Mouse (Mus musculus): ENCODE measurements around the gene Mpi. TPM values are rescaled to one million over a fixed set of nuclear protein-coding genes. Genes with fewer than 3 reads are reported as not detected.

Gene Mpi
- polyA plus RNA-seq, 2 experiments from 2014 or later = 7.8 to 14.8 TPM

DNA sequence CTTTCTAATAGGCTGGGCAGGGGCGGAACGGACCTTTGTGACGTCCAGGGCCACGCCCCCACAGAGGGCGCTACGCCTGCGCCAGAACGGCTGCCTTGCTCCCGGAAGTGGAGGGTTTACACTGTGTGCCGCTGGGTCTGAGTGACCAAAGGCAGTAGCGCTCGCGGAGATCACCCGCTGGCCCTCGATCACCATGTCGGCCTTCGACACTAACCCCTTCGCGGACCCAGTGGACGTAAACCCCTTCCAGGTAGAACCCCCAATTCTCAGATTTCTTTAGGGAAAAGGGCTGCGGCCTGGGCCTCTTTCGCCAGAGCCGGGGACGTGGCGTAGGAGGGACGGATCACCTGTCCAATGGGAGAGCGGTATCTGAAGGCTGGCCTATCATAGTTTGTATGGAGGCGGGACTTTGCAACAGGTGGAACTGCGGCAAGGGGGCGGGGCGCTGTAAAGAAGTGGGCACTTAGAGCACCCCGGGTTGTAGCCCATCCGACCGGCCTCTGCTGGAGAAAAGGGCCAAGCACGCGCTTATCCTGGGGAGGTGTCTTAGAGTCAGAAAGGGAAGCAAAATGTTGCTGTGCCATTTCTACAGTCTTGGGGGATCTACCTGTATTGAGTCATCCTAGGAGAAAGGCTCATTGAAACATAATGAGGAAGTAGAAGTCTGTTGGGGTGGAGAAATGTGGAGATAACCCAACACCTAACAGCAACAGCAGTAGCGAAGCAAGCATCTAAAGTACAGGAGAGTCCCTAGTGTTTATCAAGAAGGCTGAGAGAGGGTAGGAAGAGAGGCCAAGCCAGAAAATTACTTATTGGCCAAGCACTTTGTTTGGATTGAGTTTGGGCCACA is 8.5 kb upstream of the Mpi start, which contains the start of gene Scamp2:
Scamp2 (plus strand) TSS at position 83 of the 850 bp plus-strand sequence.
- peak; percentile 94 for ATAC-seq

DNA sequence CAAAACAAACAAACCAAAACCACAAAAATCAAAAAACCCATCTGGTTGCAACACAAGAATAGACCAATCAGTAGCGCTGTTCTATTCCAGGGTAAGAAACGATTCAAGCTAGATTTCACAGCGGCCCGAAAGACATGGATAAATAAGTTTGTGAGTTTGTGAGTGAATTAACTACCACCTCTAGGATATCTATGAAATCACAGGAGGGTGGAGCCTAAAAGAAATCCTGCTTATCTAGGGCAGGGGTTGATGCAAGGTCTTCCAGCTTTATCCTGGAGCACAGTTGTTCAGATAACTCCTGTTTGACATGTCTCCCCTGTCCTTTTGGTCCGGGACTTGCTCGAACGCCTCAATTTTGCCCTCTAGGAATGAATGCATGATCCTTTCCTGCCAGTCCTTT is 7.7 kb upstream of the Mpi start:
- no peak for ATAC-seq

DNA sequence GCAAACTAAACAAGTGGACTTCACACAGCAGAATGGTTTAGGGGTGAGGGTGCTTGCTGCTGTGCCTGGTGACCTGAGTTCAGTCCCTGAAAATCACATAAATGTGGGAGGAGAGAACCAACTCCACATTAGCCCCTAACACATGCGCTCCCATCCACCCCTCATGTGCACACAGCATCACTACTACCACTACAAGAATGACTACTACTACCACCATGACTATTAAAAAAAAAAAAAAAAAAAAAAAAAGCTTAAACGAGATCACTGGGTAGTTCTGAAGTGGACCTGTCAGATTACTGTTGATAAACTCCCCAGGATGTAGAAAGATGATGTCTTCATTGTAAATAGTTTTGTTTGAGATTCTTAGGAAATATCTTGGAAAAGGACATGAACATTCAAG is 7.0 kb upstream of the Mpi start:
- no peak for ATAC-seq

DNA sequence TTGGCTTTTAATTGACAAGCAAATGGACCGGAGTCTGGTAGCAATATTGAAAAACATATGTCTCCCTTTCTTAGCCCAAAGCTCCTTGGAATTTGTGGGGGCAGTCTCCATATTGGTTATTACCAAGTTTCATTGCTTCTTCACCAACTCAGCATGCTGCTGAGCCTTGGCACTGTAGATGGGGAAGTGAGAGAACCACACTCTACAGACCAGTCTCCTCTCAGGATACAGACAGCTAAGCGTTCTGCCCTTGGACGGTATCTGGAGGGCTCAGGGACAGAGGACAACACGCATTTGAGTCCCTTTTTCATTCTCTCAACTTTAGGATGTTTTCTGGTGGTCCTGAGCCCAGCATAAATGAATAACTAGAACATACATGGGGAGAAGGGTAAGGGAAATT is 6.1 kb upstream of the Mpi start:
- ATAC-seq = no peak

DNA sequence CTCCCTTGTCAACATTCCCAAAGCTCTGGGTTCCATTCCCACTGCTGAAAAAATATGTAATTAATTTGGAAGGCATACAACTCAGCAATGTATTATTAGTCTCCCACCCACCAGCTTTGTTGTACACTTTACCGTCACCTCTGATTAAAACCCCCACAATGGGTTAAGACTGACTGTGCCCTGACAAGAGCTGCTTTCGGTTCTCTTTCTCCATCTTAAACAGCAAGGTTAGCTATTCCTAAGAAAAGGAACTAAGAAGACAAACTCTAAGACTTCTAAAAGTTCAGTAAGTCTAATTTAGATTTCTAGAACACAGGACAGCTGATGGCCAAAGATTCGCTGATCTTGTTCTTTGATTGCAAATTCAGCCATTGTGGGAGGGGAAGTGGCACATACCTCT is 4.7 kb upstream of the Mpi start:
- ATAC-seq = no peak

DNA sequence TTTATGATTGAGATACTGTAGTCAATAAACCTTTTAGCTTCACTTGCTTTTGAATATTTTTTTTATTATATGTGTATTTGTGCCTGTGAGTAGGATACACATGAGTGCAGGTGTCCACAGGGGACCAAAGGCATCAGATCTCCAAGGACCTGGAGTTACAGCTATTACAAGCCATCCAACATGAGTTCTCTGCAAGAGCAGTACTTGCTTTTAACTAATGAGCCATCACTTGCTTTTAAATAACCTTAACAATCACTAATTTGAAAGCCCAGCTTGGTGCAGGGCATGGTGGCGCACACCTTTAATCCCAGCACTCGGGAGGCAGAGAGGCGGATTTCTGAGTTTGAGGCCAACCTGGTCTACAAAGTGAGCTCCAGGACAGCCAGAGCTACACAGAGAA is 2.2 kb upstream of the Mpi start:
- no peak for ATAC-seq

DNA sequence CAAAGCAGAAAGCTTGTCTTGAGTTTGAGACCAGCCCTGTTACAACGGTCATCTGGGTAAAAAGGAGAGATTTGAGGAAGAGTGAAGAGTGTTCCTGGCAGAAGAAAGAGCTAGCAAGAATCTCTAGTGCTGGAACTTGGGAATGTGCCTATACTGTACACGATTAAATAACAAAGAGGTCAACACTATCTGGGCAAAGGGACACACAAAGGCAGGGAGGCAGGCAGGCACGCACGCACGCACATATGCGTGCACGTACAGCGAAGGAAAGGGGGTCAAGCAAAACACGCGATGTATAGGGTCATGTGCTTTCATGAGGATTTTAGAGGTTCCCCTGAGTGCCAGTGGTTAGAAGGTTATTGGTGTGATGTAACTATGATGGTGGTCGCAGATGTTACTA is 556 bp upstream of the Mpi start:
- no peak for ATAC-seq

DNA sequence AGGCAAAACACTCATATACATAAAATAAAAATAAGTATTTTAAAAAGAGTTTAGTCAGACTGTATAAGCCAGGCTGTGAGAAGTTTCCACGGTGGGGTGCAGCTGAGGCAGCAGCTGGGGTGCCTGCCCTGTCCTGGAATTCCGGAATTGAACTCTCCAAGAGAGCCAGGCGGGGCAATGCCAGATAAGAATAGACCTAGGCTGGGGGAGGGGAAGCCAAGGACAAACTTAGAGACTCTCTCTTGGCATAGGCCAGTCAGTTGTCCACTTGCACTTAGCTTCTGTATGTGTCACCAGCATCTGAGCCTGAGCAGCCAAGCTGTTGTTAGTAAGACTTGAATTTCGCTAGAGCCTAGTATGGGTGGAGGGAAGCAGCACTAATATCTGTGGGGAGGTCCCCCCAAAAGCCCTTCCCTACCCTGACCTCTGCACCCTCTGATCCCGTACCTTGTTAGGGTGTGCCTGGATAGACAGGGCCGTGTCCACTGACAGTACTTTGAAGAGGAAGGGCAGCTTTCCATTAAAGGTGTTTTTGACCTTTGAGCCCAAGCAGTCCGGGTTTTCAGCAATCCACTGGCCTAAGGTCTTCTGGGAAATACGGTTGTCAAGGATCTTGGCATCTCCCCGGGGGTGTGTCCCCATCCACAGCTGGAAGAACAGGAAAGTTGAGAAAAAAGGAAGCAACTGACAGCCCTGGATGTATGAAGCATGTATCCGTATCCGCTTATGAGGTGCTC is 2.3 kb downstream of the Mpi start:
- no peak for ATAC-seq

DNA sequence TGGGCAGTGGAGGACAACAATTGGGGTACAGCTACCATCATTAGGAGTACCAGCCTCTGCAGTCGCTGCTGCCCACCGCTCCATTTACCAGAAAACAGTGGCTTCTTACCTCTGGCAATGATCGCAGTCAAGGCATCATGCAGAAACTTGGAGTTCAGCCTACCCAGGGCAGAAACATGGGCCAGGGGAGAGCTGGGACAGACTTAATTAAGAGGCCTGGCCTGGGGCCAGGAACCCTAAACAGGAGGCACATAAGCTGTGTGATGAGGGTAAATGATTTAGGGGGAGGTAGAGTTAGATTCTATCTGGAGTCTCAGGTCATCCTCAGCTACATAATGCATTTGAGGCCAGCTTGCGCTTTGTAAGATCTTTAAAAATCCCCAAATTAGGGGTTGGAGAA is 3.4 kb downstream of the Mpi start:
- no peak for ATAC-seq

DNA sequence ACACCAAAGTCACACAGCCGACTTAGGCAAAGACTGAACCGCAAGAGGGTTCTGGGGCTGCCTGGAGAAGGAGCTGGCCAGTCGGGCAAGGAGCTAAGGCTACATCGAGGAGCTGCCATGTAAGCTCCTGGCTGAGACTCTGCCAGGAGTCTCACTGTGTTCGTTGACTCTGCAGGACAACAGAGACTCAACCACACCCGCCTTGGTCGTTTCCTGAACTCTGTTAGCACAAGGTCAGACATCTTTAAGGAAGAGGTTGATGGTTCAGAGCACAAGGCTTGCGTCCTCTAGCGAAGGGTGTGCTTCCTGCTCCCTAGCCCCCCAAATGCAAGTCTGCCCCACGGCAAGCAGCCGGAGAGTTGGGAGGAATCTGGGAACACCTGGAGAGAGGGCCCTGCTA is 4.7 kb downstream of the Mpi start:
- ATAC-seq = no peak

DNA sequence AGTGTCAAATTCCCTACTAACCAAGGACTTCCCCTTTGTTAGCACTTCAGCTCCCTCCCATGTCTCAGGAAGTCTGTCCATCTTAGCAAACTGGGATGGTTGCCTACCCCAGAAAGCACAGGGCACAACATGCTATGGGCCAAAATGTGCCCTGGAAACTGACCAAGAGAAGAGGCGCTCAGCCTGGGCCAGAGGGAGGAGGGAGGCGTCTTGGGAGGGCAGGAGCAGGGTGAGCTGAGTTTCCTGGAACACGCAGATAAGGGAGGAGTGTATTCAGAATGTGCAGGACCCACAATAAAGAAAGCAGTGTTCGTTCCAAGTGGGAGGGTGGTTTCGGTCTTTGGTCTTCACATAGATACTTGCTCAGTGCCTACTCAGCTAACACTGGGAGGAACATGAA is 5.3 kb downstream of the Mpi start:
- no peak for ATAC-seq

DNA sequence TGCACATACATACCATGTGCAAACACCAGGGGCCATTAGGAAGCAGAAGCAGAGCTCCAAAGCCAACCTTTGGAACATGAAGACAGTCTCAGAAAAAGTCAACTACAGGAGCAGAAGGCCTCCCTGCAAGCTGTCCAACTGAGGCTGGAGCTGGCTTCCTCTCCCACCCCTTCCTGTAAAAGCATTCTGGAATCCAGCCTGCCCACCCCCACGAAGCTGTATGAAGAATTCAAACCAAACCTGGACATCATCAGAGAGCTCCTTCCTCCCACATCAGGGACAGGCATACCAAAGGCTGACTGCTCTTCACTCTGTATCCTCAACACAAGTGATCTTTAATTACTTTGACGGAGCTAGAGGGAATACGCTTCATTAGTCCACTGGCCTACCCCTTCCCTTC is 8.6 kb downstream of the Mpi start:
- no peak for ATAC-seq

DNA sequence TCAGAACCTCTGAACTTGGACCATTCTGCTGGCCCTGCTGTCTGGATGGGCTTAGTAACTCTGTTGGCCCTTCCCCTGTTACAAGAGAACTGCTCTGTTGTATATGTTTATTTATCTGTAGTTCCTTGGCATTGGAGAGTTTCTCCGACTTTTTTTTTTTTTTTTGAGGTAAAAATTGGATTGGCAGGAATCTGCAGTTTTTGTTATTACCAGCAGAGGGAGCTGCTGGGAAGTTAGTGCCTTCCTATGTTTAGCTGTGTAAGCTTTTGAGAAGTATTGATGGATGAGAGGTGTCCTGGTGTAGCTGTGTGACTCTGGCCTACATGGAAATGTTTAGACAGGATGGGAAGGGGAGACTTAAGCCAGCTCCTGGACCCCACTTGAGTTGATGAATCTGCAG is 11.3 kb downstream of the Mpi start:
- ATAC-seq = no peak

DNA sequence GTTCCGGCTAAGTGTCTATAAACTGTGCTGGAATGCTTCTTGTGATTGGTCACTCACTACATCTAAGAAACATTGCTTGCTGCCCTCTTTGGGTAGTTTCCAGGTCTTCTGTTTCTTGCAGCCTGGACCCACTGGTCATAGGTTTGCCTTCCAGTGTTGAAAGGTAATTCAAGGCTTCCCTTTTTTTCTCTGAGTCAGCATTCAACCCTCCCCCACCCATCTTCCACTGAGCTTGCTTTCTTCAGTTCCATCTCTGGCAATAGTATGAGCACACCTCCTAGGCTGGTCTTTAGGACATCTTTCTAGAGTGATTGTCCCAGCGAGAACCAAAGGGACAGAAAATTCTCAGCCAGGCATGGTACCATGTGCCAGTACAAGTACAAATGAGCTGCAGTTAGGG is 13.0 kb downstream of the Mpi start:
- ATAC-seq = no peak

DNA sequence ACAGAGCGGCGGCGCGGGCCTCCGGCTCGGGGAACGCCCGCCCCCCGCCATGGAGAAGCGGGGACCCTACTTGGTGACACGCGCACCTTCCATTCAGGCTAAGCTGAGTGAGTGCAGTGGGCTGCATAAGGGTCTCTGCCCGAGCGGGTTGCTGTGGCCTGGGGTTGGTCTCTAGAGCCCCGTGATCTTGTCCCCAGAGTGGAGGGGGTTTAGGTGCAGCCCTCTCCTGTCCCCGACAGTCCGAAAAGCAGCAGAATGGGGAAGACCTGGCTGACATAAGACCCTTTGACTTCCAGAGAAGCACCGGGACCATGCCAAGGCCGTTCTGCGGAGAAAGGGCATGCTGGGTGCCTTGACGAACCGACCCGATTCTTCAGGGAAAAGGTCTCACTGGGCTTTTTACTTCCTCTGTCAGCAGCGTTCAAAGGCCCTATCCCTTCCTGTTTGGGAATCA is 14.8 kb downstream of the Mpi start:
- ATAC-seq = no peak

DNA sequence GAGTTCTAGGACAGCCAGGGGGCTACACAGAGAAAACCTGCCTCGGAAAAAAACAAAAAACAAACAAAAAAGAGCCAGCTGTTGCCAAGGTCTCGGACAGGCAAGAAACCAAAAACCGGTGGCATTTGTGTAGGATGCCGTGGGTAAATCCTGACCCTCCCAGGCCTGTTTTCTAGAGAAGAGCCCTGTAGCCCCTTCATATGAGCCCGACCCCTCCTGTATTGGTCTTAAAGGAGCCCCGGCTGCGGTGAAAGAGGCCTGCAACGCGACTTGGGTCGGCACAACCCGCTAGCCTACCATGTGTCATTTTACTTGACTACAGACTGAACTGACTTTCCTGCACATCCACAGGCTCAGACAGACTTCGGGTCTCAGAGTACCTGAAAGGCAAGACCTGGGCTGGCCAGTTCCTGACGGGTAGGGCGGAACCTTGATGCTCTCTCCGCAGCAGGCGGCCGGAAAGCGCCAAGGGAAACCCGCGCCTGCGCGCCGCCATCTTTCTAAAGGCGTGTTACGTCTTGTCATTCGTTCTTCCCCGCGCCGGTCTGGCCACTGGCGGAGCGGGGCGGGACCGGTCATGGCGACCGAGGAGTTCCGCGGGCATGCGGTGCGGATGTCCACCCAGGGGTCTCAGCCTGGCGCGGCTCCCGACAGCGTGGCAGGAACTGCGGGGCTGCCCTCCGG is 15.4 kb downstream of the Mpi start, which contains the start of gene Fam219b:
Fam219b (plus strand) TSS at position 485 of the 684 bp plus-strand sequence.
- peak; percentile 88 for ATAC-seq

DNA sequence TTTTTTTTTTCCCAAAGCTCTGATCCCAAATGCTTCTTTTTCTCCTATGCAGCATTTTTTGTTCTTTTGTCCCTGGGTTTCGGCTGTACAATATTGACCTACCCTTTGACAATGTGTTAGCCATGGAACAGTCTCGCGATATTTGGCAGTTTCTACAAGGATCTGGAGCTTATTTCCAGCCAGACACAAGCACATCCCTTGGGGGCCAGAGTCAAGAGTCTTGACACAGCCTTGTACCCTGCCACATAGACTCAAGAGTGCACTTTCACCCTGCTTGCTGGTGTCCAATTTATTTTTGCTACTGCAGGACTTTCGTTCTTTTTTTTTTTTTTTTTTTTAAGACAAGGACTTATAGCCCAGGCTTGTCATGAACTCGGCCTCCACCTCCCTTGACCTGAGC is 16.2 kb downstream of the Mpi start:
- ATAC-seq = no peak

DNA sequence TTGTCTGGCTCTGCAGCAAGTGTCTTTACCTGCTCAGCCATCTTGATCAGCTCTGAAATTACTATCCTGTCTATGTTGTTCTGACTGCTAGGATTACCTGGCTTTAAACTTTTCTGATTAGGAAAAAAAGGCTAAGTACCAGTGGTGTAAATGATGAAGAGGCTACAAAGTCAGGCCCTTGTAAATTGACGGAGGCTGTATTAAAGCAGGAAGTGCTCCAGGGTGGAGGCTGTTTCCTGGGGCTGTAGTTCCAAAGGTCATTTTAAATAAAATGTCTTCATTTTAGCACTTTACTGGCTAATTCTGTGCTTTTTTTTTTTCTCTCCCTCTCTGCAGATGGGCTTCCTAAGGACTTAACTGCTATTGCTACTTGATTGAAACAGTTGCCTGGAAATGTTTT is 20.6 kb downstream of the Mpi start:
- ATAC-seq = no peak

DNA sequence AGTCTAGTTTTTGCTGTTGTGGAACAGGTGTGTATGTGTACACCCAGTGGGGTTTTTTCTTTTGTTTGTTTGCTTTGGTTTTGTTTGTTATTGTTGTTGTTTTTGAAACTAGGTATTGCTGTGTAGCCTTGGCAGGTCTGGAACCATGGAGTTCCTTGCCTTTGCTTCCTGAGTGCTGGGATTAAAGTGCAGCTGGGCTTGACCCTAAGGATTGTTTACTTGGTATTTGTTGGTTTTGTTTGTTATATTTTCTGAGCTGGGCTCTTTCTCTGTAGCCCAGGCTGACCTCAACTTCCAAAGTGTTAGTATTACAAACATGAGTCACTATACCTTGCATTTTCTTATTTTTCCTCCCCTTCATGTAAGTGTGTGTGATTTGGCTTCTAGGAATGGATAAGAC is 26.1 kb downstream of the Mpi start:
- ATAC-seq = no peak

DNA sequence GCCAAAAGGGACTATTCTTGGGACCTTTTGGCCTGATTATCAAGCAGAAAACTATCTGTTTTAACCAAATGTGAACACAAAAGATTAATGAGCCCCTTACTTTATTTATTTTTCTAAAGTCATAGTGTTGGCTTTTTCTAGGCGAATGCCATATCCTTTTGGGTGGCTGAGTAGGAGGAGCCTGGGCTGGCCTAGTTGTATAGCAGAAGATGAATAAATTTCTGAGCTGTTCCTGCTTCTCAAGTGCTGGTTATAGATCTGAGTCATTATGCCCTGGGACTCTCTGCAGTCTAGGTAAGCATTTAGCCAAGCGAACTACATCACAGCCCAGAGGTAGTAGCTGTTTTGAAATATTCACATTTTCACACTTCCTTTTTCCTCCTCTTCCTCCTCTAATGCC is 27.0 kb downstream of the Mpi start:
- ATAC-seq = no peak

DNA sequence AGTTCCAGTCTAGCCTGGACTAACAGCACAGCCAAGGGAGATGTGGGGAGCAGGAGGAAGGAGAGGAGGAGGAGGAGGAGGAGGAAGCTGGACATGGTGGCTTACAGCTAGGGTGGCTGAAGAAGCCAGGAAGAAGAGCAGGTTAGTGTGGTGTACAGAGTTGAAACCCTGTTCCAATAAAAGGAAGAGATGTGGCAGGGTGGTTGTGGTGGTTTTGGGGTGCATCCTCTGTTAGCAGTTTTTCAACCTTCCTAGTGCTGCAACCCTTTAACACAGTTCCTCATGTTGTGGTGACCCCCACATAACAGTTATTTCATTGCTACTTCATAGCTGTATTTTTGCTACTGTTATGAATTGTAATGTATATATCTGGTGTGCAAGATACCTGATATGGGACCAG is 28.1 kb downstream of the Mpi start:
- no peak for ATAC-seq

DNA sequence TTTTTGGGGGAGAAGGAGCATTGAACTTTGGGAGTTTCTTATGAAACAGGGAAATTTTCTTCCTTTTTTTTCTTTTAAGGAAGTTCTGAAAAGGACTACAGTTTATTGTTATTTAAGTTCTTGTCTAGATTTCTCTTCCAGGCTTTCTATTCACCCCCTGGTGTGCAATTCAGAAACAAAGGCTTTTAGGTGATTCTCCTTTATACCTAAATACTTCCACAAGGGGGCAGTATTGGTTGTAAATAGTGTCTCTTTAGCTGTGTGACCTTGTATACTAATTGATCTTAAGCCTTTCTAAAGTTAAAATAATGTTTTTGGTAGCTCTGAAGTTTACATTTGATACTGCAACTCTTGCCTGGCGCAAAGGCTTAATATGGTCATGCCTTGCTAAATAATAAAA is 28.8 kb downstream of the Mpi start:
- no peak for ATAC-seq

DNA sequence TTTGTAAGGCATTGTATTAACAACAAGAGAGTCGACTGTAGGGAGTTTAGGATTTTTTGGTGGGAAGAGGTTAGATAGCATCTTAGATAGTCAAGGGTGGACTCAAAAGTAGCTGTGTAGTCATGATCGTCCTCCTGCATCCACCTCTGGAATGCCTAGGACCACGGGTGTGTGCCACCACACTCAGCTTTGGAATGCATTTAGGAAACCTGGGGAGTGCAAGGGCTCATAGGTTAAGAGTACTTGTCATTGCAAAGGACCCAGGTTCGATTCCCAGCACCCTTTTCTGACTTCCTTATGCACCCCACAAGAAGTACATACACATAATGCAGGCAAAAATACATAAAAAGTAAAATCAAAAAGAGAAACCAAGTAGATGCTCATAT is 29.7 kb downstream of the Mpi start:
- no peak for ATAC-seq

Data from activated CD4-positive, CD25-positive, alpha-beta regulatory T cell, adult 4 months (primary cell).